Mouse (Mus musculus) lung, postnatal 25 days (tissue): ENCODE data around the gene Flg.

Experiments used
- DNase-seq: peaks from one replicate; pipeline ENCODE4 v3.0.0; 2022; ENCODE audit warnings: low spot score

Flg gene

GRCm38 (mm10) chr3:93273223-93273622, at the start of gene Flg:
Flg (plus strand) TSS chr3:93273523.
- no peak for DNase-seq

- no peak for DNase-seq
Measured at GRCm38 (mm10) chr3:93297542-93297941, 24.2 kb downstream of the Flg start.

- no peak for DNase-seq
Measured at GRCm38 (mm10) chr3:93299832-93300231, 26.5 kb downstream of the Flg start.

- no peak for DNase-seq
Measured at GRCm38 (mm10) chr3:93301896-93302295, 28.6 kb downstream of the Flg start.

- DNase-seq, result no peak
Measured at GRCm38 (mm10) chr3:93306142-93306541, 32.8 kb downstream of the Flg start.

- DNase-seq, result no peak
Measured at GRCm38 (mm10) chr3:93311371-93311770, 38.0 kb downstream of the Flg start.

- DNase-seq, result no peak
Measured at GRCm38 (mm10) chr3:93314388-93314787, 41.1 kb downstream of the Flg start.

GRCm38 (mm10) chr3:93319449-93319848, 46.1 kb downstream of the Flg start, which contains the start of gene Hrnr:
Hrnr (plus strand) TSS chr3:93319749.
- DNase-seq, result no peak

- no peak for DNase-seq
Measured at GRCm38 (mm10) chr3:93337749-93338148, 64.4 kb downstream of the Flg start.

GRCm38 (mm10) chr3:93340021-93340420, 66.7 kb downstream of the Flg start:
- no peak for DNase-seq
